Mouse (Mus musculus): ENCODE data around the gene Slc38a10.
A peak's percentile ranks its signal among the peaks of the same experiment; 100 is the strongest.

The Slc38a10 gene

DNA sequence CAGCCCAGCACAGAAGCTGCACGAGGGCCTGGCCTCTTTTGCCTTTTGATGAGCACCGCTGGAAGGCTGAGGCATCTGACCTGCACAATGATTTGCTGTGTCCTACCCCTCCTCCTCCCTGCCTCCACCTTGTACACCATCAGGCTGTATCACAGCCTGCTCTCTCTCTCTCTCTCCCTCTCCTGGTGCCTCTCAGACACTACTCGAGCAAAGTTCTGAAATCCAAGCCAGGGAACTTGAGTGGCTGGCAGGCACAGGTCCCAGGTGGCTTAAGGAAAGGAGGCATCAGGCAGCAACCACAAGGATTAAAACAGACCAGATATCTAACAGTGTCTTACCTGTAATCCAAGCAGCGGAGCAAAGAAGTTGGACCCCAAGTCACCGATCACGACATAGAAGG, 10.9 kb downstream of the Slc38a10 start:
- DNase-seq (ENCODE audit: low read depth, low spot score): no peak

DNA sequence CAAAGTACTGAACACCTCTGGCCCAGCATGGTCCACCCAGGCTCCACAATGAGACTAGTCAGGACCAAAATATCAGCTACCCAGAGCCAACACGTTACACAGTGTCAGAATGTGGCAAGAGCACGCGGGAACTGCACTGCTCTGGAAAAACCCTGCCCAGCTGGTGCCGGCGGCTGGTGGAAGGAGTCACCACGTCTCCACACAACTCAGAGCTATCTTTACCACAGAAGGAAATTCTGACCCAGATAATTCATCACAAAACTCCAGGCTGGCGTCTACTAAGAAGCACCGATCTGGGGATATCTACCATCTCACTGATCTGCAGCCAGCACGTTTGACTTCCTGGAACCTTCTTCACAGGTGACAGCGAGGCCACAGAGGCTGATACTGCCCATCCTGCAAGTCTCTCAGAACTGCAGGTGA, 11.8 kb downstream of the Slc38a10 start:
- peak; percentile 62 for DNase-seq (ENCODE audit: low read depth, low spot score)

DNA sequence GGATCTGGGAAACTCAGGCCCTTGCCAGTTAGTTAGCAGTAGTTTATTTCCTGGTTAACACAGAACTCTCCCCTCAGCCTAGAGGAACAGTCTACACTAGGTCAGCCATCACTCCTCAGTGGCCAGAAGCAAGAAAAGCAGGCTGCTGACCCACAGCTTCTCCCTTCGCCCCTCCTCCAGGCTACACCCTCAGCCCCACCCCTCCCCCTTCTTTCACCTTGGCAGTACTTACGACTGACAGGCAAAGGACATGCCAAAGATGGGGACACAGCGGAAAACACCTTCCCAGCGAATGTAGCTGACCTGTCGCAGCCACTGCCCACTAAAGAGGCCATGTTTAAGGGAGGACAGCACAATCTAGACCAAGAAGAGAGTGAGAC, 13.5 kb downstream of the Slc38a10 start:
- DNase-seq (ENCODE audit: low read depth, low spot score): no peak

- no peak for DNase-seq (ENCODE audit: low read depth, low spot score)
Observed at GRCm38 (mm10) chr11:120136796-120137624, 14.1 kb downstream of the Slc38a10 start.

DNA sequence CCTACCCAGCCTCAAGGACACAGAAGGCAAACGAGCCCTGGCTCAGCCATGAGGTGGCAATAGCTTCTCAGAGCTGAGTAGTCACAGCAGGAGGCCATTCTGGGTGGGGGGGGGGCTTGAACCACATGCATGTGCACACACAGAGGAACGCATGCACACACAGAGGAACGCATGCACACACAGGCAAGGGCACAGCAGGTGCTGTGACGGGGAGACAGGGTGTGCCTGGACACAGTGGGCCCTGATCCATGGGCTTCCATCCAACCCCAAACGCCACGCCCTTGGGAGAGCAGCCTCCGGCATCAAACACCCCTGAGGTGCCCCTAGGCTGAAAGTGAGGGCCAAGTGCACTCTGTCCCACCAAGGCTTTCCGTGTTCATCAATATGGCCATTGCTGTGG, 15.0 kb downstream of the Slc38a10 start:
- no peak for DNase-seq (ENCODE audit: low read depth, low spot score)

DNA sequence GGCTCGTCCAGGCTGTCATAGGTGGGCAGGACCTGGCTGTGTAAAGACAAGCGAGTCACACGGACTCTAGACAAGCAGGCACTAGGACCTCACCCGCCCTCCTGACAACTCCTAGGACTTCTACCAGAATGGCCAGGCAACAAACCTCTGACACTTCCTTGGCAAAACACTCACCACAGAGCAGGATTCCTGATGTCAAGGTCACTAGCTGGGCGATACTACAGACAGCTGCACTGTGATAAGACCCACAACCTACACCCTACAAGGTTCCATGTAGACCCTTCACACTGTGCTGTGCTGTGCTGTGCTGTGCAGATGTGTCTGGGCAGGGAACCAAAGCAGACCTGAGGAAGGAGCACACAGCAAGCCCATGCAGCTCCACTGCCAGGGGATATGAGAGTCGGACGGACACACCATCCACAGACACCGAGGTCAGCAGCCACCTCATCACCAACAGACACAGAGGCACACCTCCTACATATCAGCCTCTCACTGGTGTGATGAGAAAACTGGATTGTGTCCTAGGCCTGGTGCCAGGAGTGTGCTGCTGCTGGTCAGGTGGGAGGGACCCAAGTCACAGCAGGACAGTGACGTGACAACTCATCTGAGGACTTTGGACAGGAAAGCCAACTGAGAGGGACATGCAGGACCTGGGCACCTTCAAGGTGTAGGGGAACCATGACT, 16.2 kb downstream of the Slc38a10 start:
- DNase-seq (ENCODE audit: low read depth, low spot score): no peak

DNA sequence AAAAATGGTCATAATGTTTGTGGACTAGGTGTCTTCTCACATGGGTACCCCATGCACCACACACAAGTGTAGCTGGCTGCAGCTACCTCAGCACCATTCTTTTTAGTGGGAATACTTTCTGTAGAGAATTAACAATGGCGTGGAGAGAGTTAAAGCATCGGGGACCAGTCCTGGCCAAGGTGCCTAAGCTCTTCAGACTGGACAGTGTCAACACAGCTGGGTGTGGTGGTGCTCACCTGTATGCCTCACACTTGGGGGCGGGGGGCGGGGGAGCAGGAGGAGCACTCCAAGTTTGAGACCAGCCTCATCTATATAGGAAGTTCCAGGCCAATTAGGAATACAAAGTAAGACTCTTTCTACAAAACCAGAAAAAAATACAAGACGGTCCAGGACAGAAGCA, 17.0 kb downstream of the Slc38a10 start:
- DNase-seq (ENCODE audit: low read depth, low spot score): no peak

- no peak for DNase-seq (ENCODE audit: low read depth, low spot score)
Observed at GRCm38 (mm10) chr11:120129281-120129680, 21.9 kb downstream of the Slc38a10 start.

- DNase-seq (ENCODE audit: low read depth, low spot score): no peak
Observed at GRCm38 (mm10) chr11:120126845-120127244, 24.3 kb downstream of the Slc38a10 start.

- DNase-seq (ENCODE audit: low read depth, low spot score): no peak
Observed at GRCm38 (mm10) chr11:120122126-120122525, 29.0 kb downstream of the Slc38a10 start.

DNA sequence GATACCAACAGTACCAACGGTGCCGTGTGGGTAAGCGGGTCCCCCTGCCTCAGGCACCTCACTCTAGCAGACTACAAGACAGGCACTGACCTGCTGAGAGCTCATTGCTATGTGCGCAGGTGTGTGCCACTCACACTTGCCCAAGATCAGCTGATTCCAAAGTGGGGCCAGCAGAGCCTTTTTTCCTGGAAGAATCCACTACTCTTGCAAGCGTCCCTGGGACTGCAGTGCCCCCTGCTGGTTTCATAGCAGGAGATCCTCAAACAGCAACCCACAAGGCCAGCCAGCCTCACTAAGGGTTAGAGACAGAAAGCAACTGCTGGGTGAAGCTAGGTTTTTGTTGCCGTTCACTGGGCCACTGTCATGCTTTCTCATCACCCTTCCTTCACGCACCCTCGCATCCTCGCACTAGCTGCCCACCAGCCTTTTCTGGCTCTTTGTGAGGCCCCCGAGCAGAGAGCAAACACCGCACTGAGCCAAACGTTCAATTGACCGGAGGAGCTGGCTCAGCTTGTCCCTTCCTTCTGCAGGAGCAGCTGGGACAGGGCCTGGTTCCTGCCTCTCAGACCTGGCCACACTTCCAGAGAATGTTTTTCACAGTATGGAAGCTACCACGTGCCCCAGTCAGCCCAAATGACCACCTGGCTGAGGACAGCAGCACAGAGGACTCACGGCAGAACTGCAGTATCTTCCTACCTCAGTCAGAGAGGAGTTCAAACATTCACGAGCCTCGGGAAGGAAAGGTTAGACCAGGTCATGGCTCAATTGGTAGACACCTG, 30.3 kb downstream of the Slc38a10 start:
- no peak for DNase-seq (ENCODE audit: low read depth, low spot score)

GRCm38 (mm10) chr11:120119936-120120541, 31.1 kb downstream of the Slc38a10 start:
- DNase-seq (ENCODE audit: low read depth, low spot score): no peak

DNA sequence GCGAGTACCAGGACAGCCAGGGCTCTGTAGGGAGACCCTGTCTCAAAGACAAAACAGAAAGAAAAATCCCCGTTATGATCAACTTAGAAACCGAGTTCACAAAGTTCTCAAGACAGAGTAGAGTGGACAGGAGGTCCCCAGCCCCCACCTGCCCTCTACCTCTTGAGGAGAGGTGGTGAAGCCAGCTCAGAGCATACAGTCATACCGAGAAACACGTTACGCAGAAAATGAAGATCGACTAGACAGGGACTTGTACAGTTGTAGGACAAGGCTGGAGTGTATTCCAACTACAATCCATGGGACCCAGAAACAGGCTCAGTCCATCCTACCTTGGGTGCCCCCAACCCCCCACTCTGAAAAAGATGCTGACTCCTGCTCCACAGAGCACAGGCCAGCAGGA, 32.0 kb downstream of the Slc38a10 start:
- no peak for DNase-seq (ENCODE audit: low read depth, low spot score)

GRCm38 (mm10) chr11:120117626-120118025, 33.5 kb downstream of the Slc38a10 start:
- no peak for DNase-seq (ENCODE audit: low read depth, low spot score)

DNA sequence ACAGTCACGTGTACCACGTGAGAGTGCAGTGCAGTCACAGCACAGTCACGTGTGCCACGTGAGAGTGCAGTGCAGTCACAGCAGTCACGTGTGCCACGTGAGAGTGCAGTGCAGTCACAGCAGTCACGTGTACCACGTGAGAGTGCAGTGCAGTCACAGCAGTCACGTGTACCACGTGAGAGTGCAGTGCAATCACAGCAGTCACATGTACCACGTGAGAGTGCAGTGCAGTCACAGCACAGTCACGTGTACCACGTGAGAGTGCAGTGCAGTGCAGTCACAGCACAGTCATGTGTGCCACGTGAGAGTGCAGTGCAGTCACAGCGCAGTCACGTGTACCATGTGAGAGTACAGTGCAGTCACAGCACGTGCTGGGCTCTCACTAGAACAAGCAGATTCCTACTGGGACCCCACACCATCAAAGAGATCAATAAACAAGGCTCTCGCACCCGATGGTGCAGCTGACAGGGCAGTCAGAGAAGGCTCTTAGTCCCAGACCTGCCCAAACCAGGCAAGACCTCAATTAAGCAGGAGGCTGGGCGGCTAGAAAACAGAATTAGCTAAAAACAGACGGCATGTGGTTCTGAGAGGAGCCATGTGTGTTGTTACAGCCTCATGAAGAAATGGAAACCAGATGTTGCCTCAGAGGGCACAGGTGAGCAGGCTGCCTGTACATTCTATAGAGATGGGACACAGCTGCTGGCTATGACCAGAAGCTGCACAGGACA, 36.5 kb downstream of the Slc38a10 start:
- DNase-seq (ENCODE audit: low read depth, low spot score): no peak

DNA sequence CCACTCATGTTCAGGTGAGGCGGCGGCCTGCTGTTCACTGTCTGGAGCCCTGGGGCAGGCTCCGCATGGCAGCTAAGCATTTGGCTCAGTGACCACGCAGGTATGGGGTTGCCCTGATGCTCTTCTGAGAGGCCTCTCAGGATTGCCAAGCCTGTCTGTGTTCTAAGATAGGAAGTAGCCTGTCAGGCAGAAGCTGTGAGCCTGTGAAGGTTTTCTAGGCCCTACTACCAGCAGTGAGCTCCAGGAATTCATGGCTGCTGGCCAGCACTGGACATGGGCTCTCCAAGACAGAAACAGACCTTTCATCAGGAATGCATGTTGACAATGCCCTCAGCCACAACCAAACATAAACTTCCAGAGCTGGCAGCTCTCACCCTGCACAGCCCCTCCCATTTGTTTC, 39.0 kb downstream of the Slc38a10 start:
- no peak for DNase-seq (ENCODE audit: low read depth, low spot score)

- peak; percentile 44 for DNase-seq (ENCODE audit: low read depth, low spot score)
Observed at GRCm38 (mm10) chr11:120111033-120111432, 40.1 kb downstream of the Slc38a10 start.

GRCm38 (mm10) chr11:120110554-120110953, 40.6 kb downstream of the Slc38a10 start:
- no peak for DNase-seq (ENCODE audit: low read depth, low spot score)

DNA sequence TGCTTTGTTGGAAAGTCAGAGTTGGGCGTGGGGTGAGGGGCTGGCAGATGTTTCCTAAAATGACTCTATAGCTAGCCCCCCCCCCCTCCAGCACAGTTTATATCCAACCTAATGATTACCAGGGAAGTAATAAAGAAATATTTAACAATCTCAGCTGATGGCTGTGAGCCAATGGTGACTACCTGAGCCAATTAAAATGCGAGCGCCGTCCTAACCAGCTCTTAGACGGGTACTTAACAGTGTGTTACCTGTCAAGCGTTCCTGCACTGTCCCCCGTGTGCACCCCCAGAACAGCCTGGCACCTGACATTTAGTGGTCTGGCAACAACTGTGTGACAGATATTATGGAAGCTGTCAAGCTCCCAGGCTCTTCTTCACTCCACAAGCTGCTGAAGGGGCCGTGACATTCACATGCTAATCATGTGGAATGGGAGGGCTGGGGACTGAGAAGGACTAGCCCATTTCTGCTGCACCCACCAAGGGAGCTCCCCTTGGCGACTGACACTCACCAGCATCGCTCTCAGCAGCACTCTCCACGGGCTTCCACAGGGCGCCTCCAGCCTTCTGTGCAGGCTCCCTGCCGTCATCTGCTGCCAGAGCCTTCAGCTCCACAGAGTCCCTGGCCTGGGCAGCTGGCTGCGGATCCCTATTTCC, 41.5 kb downstream of the Slc38a10 start:
- DNase-seq (ENCODE audit: low read depth, low spot score): no peak

GRCm38 (mm10) chr11:120107796-120108195, 43.4 kb downstream of the Slc38a10 start:
- DNase-seq (ENCODE audit: low read depth, low spot score): no peak

GRCm38 (mm10) chr11:120107026-120107425, 44.1 kb downstream of the Slc38a10 start:
- no peak for DNase-seq (ENCODE audit: low read depth, low spot score)
